Mouse (Mus musculus): ENCODE measurements around the gene H2al1j.
"Not testable (repeated sequence)": the region's sequence is repeated elsewhere in the genome, so short reads cannot be mapped to it uniquely, and the experiment has no call there.

- TF ChIP-seq EP300, CTCF (IDR thresholded peaks at IDR 0.05): not testable (repeated sequence)
These were observed 16.0 kb upstream of the H2al1j start, which contains the start of gene H2al1e for GRCm38 (mm10) chrX:11311634-11312033.

All from lung, postnatal 0 days (tissue).